Mouse (Mus musculus) left cerebral cortex, postnatal 4 days (tissue): ENCODE data around the gene Gba. TPM values are rescaled to one million over a fixed set of nuclear protein-coding genes. Genes with fewer than 3 reads are reported as not detected.

Experiments
- microRNA-seq: library from miRNA; unstranded; fragments of <30 nt; microRNA quantifications from one replicate; pipeline ENCODE4 v1.2.0, GENCODE M21; 2022
- total RNA-seq, 2 experiments: library from RNA; stranded (reverse); gene quantifications; 2 replicates each; pipeline ENCODE4 v1.2.3; 2021

Gene Gba
- total RNA-seq, 2 experiments from 2014 or later: 61.3 to 62.2 TPM

Small RNA genes lying within 50 kb of the gene (microRNA-seq; reads per million reads assigned to microRNA genes)
- 5,777 reads per million, percentile 91 among the genes with 10 or more reads in this experiment for gene Mir92b

Other genes starting within 250 kb of the Gba start
- 100 to 1,000 TPM; 189 to 196 TPM for gene Rusc1, start 109.6 kb upstream of the Gba start, total RNA-seq
- not detected for gene Gm43738, start 101.8 kb upstream of the Gba start, total RNA-seq
- 100 to 1,000 TPM; 314 to 352 TPM for gene Fdps, start 101.0 kb upstream of the Gba start, total RNA-seq
- gene Pklr, start 66.8 kb upstream of the Gba start, total RNA-seq: under 1 TPM; 0.14 to 0.66 TPM
- 10 to 100 TPM; 68.6 to 73.1 TPM for gene Hcn3, start 42.7 kb upstream of the Gba start, total RNA-seq
- 10 to 100 TPM; 53.8 to 56.6 TPM for gene Clk2, start 38.1 kb upstream of the Gba start, total RNA-seq
- gene Scamp3, start 25.5 kb upstream of the Gba start, total RNA-seq: 10 to 100 TPM; 85.3 to 89.7 TPM
- gene Fam189b, start 19.8 kb upstream of the Gba start, total RNA-seq: 10 to 100 TPM; 51.4 to 56.2 TPM
- gene Thbs3, start 12.3 kb downstream of the Gba start, total RNA-seq: 100 to 1,000 TPM in 1 of 2 experiments, 10 to 100 TPM in 1; 99.0 to 109 TPM
- gene Mtx1, start 24.2 kb downstream of the Gba start, total RNA-seq: 100 to 1,000 TPM in 1 of 2 experiments, 10 to 100 TPM in 1; 99.1 to 106 TPM
- 1 to 10 TPM; 1.0 to 2.0 TPM for gene Muc1, start 26.1 kb downstream of the Gba start, total RNA-seq
- gene Krtcap2, start 43.0 kb downstream of the Gba start, total RNA-seq: 100 to 1,000 TPM in 1 of 2 experiments, 10 to 100 TPM in 1; 86.2 to 106 TPM
- gene Trim46, start 43.4 kb downstream of the Gba start, total RNA-seq: 100 to 1,000 TPM; 128 to 133 TPM
- 10 to 100 TPM; 54.0 to 59.7 TPM for gene Dpm3, start 56.4 kb downstream of the Gba start, total RNA-seq
- gene Slc50a1, start 67.6 kb downstream of the Gba start, total RNA-seq: 10 to 100 TPM; 17.3 to 21.3 TPM
- gene Efna1, start 78.2 kb downstream of the Gba start, total RNA-seq: 1 to 10 TPM; 5.0 to 6.4 TPM
- gene Efna3, start 120.0 kb downstream of the Gba start, total RNA-seq: 10 to 100 TPM; 64.7 to 66.2 TPM
- 1 to 10 TPM; 5.7 to 7.4 TPM for gene Efna4, start 135.1 kb downstream of the Gba start, total RNA-seq
- gene Adam15, start 147.1 kb downstream of the Gba start, total RNA-seq: 10 to 100 TPM; 84.1 to 91.0 TPM
- under 1 TPM; 0.74 to 0.92 TPM for gene Dcst2, start 159.0 kb downstream of the Gba start, total RNA-seq
- under 1 TPM; 0.22 to 0.97 TPM for gene Dcst1, start 162.3 kb downstream of the Gba start, total RNA-seq
- 1 to 10 TPM; 3.3 to 3.8 TPM for gene Zbtb7b, start 191.8 kb downstream of the Gba start, total RNA-seq
- gene Lenep, start 199.9 kb downstream of the Gba start, total RNA-seq: 1 to 10 TPM in 1 of 2 experiments, under 1 TPM in 1; 0.54 to 4.5 TPM
- gene Flad1, start 208.9 kb downstream of the Gba start, total RNA-seq: 10 to 100 TPM; 27.6 to 28.3 TPM
- gene Cks1b, start 215.5 kb downstream of the Gba start, total RNA-seq: 10 to 100 TPM; 19.6 to 22.3 TPM
- 10 to 100 TPM; 13.8 to 14.5 TPM for gene Shc1, start 215.5 kb downstream of the Gba start, total RNA-seq
- 10 to 100 TPM; 53.3 to 60.2 TPM for gene Pygo2, start 227.3 kb downstream of the Gba start, total RNA-seq
- 10 to 100 TPM; 17.1 to 17.5 TPM for gene Pbxip1, start 233.8 kb downstream of the Gba start, total RNA-seq